Mouse (Mus musculus) inflammation-experienced regulatory T-cells, adult 6 months (primary cell): ENCODE data around the gene Tcf20. TPM values are rescaled to one million over a fixed set of nuclear protein-coding genes. Genes with fewer than 3 reads are reported as not detected.
A peak's percentile ranks its signal among the peaks of the same experiment; 100 is the strongest.

ENCODE experiments used
- ATAC-seq: one replicate; pipeline ENCODE4 v1.8.0; 2017
- polyA plus RNA-seq, 3 experiments: library from polyadenylated mRNA; unstranded; fragments of 100-300 nt; shearing (Covaris generic); gene quantifications; one replicate each; pipeline ENCODE4 v1.2.1; 2017

The Tcf20 gene
- polyA plus RNA-seq, 3 experiments from 2014 or later = 13.1 to 21.1 (median 13.8) TPM

- no peak for ATAC-seq
Observed at GRCm38 (mm10) chr15:82923531-82923930, 64.1 kb downstream of the Tcf20 start.

GRCm38 (mm10) chr15:82922755-82923154 lies 64.9 kb downstream of the Tcf20 start:
- ATAC-seq = no peak

DNA sequence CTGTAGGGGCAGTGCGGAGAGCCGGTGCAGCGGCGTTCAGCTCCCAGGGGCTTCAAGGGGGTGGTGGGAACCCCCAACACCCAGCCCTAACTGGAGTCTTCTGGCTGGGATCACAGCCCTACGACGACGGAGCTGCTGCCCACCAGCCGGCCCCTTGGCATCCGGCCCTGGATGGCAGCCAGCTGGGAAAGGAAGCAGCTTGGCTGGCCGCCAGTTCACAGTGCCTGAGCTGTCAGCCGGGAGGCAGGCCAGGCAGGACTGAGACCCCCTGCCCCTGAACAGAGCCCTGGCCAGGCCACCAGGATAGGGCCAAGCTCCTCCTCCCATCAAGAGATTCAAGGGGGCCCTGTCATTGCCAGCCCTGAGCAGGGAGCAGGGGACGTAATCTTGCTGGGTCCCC lies 65.6 kb downstream of the Tcf20 start:
- ATAC-seq = no peak

DNA sequence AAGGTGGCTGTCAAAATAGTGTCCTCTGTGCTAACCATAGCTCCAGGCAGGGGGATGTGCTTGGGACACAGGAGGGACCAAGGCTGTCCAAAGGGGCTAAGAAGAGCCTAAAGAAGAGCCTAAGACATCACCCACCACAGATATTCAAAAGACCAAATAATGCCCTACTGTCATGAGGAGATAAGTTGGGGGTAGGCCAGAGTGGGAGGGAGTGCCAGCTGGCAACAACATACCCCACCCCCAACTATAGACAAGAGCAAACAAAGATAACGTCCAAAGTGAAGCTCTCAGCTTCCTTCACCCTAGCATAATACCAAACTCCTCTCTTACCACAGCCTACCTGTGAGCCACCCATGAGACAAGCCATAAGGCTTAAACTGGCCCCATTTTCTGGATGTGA lies 66.1 kb downstream of the Tcf20 start:
- no peak for ATAC-seq

- ATAC-seq = no peak
Observed at GRCm38 (mm10) chr15:82920895-82921515, 66.7 kb downstream of the Tcf20 start.

DNA sequence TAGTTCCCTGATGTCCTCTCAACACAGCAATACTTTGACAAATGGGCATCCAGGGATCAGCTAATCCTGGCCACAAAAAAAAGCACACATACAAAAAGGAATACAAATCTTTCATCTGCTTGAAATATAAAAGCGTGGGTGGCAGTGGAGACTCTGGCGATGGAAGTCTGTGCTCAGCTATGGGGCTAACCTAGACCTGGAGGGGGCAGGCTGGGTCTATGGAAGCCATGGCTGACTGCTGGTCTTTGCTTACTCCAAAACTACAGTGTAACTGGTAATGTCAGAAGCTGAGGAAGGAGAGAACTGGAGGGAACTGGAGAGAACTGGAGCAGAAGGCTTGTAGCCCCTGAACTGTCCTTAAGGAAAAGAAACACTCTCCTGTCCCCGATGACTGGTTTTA lies 69.7 kb downstream of the Tcf20 start:
- no peak for ATAC-seq

DNA sequence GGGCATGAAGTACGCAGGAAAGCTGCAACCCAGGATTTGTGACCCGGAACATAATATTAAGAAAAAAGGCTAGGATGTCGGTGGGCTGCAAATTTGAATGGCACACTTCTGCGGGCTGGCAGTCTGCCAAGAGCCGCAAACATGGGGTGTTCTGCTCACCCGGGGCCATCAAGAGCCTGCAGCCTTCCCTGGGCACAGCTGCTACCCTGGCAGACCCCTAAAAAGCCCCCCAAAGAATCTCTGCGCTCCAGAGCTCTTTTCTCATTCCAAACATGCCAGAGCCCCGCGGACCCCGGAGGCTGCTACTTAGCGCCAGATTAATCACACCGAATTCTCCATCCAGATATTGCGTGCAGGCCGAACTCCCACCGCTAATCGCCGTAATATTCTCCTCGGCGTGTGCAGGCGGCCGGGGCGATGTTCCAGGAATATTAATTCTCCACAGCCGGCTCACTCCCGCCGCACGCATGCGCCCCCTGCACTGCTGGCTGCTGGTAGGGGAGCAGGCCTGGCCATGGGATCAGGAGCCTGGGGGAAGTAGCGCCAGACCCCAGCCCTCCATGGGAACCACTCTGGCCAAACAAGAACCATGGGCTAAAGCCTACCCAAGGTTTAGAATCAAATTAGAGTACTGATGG lies 70.3 kb downstream of the Tcf20 start:
- no peak for ATAC-seq

- ATAC-seq = peak; percentile 74
Observed at GRCm38 (mm10) chr15:82914455-82914854, 73.2 kb downstream of the Tcf20 start.

DNA sequence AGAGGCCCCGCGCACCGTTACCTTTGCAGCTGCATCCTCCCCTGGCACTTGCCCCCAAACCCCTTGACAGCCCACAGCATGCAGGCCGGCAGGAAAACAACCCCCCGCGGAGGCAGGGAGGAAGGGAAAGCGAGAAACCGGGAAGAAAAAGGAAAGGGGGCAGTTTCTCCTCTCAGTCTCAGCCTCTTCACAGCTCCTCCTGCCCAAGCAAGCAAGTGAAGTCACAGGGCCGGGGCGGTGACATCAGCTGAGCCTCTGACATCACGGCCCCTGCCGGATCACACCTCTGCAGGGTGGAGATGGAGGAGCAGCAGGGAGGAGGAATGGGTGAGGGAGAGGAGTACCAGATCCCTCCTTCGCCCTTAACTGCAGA lies 75.7 kb downstream of the Tcf20 start:
- peak; percentile 33 for ATAC-seq

DNA sequence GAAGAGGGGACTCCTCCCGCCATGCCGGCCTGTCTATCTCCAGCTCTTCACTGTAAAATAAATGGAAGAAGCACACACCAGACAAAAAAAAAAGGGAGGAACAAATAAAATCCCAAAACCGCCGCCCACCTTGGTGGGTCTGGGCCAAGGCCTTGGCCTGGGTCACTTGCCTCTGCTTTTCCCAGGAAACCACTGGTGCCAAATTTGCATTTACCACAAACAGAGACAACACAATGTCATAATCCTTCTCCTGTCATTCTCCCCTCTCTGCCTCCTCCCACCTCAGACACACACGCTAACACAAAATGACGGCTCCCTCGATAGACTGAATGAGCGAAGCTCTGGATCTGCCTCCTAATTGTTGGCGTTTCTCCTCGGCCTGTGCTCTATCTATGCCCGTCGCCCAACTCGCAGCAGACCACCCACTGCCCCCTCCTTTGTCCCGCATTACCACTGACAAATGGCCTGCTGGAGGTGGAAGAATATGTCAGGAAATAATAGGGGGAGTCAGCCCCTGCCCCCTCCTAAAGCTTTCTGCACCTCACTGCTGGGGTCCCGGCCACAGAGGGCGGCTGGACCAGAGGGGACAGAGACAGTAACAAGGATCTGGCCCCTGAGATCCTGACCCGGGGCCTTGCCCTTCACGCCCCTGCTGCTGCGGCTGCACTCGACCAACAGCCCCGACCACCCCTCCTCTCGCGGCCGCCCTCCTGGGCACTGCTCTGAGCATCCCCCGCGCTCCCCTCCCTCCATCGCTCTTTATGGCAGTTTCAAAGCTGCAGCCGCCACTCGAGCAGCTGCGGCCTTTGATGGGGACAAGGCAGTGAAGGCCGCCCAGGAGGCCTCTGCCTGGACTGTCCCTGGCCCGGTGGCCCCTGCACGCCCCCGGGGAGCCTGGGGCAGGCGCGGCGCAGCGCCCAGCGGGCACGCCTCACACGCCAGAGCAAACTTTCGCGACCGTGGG lies 76.4 kb downstream of the Tcf20 start:
- ATAC-seq = no peak

- ATAC-seq = no peak
Observed at GRCm38 (mm10) chr15:82910596-82910995, 77.1 kb downstream of the Tcf20 start.

DNA sequence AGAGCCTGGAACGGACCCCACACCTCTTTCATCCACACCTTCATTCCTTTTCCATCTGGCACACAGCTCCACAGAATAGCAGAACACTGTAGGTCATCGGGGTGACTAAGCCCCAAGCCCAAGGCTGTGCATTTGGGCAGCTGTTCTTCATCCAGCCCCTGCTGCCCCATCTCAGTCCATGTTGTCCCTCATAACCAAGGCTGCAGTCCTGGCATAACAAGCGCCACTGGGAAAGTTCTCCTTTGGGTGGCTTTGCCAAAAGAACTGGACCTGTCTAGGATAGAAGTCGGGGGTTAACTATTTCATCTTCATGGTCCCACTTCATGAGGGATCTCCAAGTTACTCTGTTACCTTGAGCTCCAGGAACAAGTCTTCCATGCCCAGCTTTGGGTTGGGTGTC lies 77.9 kb downstream of the Tcf20 start:
- no peak for ATAC-seq

- ATAC-seq = no peak
Observed at GRCm38 (mm10) chr15:82908521-82908920, 79.2 kb downstream of the Tcf20 start.

GRCm38 (mm10) chr15:82907306-82907705 lies 80.4 kb downstream of the Tcf20 start:
- ATAC-seq = no peak

- no peak for ATAC-seq
Observed at GRCm38 (mm10) chr15:82906574-82907061, 81.1 kb downstream of the Tcf20 start.

GRCm38 (mm10) chr15:82905431-82906395 lies 82.0 kb downstream of the Tcf20 start:
- ATAC-seq = no peak

- no peak for ATAC-seq
Observed at GRCm38 (mm10) chr15:82904526-82904925, 83.1 kb downstream of the Tcf20 start.

DNA sequence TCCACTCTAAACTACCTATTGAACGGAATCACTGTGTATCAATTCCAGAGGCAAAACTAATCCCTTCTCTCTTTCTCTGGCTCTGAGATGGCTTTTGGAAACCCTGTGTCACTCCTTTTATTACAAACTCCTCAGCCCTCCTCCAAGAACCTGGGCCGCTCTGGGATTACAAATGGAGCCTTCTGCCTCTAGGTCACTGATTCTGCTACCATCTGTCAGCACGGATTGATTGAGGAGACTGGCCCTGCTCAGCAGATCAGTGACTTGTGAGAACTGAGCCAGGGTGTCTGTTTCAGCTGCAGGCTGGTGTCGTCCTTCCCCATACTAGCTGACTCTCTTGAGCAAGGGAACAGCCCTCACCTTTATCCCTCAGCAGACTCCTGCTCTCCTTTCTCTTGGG lies 85.2 kb downstream of the Tcf20 start:
- no peak for ATAC-seq

DNA sequence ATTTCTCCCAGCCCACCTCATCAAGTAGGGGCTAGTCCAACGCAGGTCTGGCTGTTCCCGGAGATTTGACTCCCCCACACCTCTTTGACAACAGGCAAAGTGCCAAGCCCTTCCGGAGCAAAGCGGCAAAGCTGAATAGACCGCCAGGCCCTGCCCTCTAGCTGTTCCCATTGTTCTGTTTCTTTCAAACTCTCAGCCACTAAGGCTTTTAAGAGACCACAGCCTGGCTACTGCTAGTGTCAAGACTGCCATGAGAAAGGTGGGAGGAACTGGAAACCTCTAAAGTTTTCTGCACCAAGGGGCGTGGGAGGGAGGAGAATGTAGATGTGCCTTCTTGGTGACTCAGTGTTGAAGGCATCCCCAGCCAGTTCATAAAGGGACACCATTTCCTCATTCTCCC lies 86.4 kb downstream of the Tcf20 start:
- no peak for ATAC-seq

GRCm38 (mm10) chr15:82900331-82900730 lies 87.3 kb downstream of the Tcf20 start:
- no peak for ATAC-seq

- ATAC-seq = peak; percentile 72
Observed at GRCm38 (mm10) chr15:82899676-82900301, 87.9 kb downstream of the Tcf20 start.
